Mouse (Mus musculus): ENCODE results near the gene Nkpd1.

The Nkpd1 gene

DNA sequence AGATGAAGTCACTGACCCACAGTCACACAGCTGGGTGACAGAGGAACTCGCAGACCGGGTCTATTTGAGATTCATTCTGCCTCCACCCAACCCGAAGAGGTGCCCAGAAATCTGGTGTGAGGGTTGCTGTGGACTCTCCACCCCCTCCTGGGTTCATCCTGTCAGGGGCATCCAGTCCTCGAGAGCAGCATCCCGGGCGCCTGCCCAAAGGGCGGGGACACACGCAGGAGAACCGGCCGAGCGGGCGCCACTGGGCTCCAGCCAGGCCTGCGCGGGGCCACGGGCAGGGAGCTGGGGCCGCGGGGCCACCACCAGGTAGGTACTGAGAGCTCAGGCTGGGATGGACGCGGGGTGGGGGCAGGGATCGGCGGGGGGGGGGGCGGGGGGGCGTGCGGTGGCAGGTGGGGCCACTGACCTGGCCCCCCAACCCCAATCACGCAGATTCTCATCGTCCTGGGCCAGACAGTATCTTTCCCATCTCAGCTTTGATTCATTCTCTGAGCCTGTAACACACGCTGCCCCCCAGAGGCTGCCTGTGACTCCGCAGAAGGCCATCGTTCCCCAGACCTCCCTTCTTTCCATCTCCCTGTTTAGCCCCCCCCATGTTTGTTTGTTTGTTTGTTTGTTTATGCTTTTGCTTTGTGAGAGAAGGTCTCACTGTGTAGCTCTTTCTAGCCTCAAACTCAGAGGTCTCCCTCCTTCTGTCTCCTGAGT is at the start of gene Nkpd1:
Gene Nkpd1 (plus strand): TSS at position 187 of the 714 bp plus-strand sequence.
- no peak for DNase-seq (ENCODE audit: extremely low read depth, low read depth)

DNA sequence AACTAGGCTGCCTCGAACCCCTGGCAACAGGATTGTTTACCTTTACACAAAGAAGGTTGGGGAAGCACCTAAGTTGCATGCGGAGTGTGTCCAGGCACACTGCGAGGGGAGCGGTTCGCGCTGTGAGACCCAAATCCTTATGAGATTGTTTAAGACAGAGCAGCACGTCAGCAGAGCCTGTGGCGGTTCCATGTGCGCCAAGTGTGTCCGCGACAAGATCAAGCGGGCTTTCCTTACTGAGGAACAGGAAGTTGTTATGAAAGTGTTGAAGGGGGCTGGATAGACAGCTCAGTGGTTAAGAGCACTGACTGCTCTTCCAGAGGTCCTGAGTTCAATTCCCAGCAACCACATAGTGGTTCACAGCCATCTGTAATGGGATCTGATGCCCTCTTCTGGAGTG is 49.4 kb upstream of the Nkpd1 start:
- no peak for DNase-seq (ENCODE audit: extremely low read depth, low read depth)

DNA sequence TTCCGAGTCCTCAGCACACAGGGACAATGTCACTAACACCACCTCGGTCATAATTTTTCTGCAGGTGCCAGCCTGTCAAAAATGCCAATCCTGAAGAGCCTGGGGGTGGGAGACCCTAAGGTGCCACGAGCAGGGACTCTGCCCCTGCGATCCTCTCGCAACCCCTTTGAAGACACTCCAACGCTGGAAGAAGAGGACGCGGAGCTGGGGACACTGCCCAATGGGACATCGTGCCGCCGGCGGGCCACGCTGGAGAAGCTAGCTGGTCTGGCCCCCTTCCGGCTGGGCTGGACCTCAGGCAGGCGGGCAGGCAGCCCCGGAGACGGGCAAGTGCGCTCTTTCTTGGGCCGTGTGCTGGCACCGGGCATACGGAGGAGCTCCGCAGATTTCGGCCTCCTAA is 48.2 kb upstream of the Nkpd1 start:
- no peak for DNase-seq (ENCODE audit: extremely low read depth, low read depth)

DNA sequence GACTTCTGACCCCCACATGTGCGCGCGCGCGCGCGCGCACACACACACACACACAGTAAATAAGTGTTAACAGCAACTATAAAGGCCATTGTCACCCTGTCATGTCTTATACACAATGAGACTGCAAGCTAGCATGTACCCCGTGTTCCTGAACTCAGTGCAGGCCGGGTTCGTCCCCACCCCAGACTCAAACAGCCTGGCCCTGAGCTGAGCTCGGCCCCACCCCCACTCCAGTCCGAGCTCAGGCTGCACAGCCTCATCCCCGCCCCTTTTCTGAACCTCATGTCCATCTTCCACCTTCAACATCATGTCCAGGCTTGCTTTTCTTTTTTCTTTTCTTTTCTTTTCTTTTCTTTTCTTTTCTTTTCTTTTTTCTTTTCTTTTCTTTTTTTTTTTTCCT is 47.3 kb upstream of the Nkpd1 start:
- no peak for DNase-seq (ENCODE audit: extremely low read depth, low read depth)

DNA sequence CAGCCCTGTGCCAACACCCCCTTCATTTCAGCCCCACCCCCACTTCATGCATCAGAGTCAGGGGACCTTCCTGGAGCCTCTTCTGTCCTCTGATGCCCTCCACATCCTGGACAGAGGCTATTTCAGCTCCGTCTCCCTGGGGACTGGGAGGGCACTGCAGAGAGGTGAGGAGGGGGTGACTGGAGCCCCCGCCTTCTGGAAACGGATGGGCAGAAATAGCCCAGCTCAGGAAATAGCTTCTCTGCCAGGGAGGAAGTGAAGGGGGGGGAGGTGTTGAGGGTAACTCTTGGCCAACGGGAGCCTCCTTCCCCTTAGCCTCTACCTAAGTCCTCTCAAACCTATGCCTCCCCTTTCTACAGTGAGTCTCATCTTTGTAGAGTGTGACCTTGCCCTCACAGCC is 45.2 kb upstream of the Nkpd1 start:
- no peak for DNase-seq (ENCODE audit: extremely low read depth, low read depth)

DNA sequence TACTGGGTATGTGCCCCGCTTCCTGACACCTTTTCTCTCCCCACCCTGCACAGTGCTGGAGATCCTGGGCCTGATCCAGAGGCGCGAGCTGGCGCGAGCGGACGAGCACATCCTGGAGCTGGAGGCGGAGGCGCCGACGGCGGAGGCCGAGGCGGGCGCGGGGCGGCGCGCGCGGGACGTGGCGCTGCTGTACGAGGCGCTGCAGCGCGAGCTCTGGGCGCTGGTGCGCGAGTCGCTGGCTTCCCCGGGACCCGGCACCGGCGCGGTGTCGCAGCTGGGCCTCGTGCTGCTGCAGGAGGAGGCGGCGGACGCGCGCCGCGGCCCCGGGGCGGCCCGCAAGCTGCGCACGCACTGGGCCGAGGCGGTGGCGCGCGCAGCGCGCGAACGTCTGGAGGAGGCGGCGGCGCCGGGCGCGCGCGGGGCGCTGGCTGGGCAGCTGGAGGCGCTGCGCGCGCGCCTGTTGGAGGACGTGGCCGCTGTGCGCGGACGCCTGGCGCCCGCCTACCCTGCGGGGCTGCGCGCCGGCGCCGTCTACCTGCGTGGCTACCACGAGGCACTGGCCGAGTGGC is 43.7 kb upstream of the Nkpd1 start:
- DNase-seq (ENCODE audit: extremely low read depth, low read depth) = no peak

DNA sequence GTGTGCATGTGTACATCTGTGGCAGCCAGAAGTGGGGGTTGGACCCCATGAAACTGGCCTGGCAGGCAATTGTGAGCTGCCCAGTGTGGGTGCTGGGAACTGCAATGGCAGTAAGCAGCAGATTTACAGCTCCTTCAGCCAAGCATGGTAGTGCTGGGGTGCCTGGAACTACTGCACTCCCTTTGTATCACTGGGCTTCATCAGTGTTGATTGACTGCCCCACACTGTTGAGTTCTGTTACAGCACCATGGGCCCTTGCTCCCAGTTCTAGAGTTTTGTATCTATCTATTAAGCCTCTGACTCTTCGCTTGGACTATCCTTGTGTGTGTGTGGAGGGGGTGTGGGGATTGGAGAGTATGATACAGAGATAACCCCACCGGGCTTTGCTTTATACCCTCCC is 40.6 kb upstream of the Nkpd1 start:
- no peak for DNase-seq (ENCODE audit: extremely low read depth, low read depth)

DNA sequence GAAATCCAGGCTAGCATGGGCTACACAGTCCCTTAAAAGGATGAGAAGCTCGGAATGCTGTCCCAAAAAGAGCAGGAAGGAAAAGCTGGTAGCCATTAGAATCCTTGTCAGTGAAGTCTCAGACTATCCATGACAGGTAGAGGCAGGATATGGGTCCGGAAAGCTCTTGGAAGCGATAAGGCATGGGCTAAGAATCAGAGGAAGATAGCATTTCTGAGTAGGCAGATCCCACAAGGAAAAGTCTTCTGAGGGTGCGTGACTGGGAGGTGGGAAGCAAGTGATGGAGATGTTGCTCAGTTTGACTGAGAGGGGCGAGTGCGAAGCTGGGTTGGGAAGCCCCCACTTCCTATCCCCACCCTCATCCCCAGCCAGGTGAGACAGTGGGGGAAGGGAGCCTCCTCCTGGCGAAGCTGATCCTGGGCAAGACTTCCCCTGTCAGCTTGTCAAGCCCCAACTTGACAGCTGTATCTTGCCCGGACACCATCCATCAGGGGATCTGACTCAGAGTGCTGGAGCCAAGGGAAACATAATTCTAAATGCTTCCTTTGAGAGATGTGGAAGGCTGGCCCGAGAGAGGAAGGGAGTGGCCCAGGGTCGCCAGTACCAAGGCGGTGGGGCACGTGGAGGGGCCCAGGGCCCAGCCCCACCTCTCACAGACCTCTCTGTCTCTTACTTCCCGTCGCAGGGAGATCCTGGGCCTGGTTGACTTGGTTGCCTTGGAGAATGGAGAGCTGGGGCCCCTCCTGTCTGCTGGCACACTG is 39.8 kb upstream of the Nkpd1 start:
- DNase-seq (ENCODE audit: extremely low read depth, low read depth) = no peak

DNA sequence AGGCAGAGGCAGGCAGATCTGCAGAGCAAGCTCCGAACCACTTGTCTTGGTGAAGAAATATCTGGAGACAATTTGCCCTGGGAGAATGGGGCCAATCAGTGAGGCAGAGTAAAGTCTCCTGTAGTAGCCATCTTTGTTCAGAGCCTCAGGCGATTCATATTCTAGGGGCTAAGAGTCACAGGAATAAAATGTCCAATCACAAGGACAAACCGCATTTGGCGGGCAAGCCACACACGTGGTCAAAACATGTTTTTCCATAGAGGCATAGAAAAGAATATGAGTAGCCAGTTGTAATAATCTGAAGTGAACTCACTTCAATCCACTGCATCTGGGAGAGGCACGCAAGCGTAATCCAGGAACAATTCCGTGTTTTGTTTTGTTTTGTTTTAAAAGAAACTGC is 34.4 kb upstream of the Nkpd1 start:
- no peak for DNase-seq (ENCODE audit: extremely low read depth, low read depth)

DNA sequence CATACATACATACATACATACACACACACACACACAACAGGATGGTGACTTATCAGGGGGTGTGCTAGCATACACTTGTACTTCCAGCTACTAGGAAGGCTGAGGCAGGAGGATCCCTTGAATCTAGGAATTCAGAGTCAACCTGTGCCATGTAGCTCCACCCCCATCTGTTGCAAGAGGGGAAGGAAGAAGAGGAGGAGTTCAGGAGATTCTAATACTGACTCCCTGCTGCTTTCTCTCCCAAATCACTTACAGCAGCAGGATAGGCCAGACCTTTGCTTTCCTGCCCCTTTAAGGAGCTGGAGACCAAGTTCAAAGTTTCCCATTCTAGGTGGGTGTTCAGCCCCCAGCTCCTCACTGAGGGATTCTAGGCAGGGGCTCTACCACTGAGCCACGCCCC is 32.1 kb upstream of the Nkpd1 start:
- no peak for DNase-seq (ENCODE audit: extremely low read depth, low read depth)

DNA sequence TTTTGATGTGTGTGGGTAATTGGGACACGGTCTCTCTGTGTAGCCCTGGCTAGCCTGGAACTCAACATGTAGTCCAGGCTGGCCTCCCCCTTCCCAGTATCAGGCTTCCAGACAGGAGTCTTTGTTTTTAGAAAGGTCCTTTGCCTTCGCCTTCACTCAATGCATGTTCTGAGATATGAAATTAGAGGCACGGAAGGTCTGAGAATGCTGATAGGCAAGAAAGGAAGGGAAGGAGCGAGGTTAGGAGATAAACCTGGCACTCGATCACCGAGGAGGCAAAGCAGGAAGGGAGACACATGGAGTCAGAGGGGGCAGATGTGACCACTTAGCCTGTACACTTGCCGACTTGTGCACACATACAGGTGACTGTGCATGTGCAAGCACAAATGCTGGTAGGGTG is 31.1 kb upstream of the Nkpd1 start:
- no peak for DNase-seq (ENCODE audit: extremely low read depth, low read depth)

DNA sequence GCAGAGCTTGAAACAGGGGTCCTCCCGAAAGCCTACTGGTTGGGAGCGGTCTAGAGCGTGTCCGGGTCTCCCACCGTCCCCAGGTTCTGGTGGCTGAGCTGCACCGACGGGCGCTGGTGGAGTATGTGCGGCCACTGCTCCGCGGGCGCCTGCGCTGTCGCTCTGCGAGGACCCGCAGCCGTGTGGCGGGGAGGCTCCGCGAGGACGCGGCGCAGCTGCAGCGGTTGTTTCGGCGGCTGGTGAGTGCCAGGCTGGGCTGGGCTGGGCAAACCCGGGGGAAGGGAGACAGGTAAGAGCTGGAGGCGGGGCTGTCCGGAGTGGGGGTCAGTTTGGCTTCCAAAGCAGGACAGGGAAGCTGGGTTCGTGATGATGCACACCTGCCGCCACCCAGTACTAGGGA is 28.1 kb upstream of the Nkpd1 start:
- DNase-seq (ENCODE audit: extremely low read depth, low read depth) = no peak

DNA sequence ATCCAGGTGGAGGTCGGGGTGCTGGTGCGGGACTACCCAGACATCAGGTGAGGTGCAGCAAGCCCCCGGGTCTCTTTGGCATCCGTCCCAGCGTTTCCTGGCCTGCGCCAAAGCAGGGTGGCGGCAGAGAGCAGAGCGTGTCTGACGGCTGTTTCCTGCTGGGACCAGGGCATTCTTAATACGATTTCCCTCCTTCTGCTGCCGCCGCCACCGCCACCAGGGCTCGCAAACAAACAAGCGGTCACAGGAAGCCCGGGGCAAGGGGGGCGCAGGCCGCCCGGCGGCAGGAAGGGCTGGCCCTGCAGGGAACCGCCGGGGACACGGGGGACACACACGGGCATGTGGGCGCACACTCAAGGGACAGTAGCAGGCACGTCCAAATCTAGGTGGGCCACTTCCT is 25.9 kb upstream of the Nkpd1 start:
- no peak for DNase-seq (ENCODE audit: extremely low read depth, low read depth)

DNA sequence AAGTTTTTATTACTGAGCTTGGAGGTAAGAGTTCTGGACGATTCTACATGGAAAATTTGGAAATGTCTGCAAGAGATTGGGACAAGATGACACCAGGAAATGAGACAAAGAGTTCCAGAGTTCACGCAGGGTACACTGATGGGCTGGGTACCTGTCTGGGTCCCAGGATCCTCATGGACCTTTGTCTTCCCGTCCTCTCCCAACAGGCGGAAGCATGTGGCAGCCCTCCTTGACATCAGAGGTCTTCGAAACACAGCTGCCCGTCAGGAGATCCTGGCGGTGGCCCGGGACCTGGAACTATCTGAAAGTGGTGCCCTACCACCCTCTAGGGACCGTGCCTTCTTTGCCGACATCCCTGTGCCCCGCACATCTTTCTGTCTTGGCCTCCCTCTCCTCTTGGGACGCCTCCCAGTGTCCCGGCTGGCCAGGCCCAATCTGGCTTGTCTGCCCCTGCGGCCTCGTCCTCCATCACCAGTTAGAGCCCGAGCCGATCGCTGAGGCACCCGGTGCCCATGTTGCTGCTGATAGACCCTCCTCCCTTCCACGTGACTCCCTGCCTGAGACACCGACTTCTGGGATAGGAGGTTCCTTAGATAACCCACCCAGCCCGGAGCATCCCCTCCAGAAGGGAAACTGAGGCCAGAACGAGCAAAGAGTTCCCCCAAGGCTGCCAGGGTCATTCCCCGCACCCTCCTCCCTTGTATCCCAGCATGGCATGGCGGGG is 22.7 kb upstream of the Nkpd1 start:
- no peak for DNase-seq (ENCODE audit: extremely low read depth, low read depth)

DNA sequence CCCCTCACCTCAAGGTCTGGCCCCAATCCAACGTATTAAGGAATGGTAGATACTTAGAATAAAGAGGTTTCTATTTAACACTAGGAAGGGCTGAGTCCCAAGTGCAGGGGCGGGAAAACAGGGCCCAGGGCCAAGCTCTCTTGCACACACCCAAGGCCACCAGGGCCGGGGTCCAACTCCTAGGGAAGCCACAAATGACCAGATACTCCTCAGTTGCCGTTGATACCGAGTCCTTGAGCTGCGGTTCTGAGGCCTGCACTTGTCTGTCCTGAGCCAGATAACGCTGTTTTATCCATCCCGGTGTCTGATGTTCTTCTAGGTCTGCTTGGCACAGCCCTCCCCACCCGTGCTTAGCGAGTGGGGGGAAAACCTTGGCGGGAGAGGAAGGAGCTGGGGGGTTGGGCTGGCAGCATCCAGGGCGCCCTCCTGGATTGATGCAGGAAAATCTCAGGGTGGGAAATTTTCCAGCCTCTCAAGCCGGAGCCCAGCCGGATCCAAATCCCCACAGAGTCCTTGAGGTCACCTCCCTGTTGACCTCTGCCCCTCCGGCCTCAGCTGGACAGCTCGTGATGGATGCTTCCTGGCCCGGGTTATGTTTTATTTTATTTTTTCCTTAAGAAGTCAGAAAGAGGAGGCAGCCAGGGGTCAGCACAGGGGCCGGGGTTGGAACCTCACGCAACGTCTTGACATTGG is 22.0 kb upstream of the Nkpd1 start:
- no peak for DNase-seq (ENCODE audit: extremely low read depth, low read depth)

DNA sequence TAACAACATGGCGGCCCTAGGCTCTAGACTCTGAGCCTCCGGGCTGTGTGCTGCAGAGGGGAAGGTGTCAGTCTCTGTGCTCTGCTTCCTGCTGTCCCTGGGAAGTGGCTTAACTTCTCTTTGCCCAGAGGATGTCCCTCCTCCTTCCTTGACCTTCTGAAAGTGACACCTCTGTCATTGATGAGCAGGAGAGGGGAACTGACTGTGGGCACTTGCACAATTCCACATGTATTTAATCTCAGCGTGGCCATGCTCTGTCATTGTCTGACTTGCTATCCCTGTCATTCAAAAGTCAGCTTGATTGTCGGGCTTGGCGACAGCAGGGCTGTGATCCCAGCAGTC is 21.5 kb upstream of the Nkpd1 start:
- DNase-seq (ENCODE audit: extremely low read depth, low read depth) = no peak

DNA sequence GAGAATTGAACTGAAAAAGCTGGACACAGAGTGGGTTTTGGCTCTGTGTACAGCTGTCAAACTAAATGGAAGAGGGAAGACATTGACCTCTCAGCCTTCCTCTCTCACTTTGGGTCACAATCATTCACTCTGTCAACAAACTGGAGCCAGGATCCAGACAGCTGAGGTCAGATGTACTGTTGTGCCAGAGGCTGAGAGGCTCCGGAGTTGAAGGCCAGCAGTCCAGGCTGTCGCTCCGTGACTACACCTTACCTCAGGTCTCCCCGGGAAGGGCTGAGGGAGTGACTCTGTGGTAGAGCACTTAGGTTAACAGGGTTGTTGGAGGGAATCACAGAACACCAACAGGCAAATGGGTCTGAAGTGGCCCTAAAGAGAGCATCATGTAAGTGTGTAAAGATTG is 19.3 kb upstream of the Nkpd1 start:
- no peak for DNase-seq (ENCODE audit: extremely low read depth, low read depth)

DNA sequence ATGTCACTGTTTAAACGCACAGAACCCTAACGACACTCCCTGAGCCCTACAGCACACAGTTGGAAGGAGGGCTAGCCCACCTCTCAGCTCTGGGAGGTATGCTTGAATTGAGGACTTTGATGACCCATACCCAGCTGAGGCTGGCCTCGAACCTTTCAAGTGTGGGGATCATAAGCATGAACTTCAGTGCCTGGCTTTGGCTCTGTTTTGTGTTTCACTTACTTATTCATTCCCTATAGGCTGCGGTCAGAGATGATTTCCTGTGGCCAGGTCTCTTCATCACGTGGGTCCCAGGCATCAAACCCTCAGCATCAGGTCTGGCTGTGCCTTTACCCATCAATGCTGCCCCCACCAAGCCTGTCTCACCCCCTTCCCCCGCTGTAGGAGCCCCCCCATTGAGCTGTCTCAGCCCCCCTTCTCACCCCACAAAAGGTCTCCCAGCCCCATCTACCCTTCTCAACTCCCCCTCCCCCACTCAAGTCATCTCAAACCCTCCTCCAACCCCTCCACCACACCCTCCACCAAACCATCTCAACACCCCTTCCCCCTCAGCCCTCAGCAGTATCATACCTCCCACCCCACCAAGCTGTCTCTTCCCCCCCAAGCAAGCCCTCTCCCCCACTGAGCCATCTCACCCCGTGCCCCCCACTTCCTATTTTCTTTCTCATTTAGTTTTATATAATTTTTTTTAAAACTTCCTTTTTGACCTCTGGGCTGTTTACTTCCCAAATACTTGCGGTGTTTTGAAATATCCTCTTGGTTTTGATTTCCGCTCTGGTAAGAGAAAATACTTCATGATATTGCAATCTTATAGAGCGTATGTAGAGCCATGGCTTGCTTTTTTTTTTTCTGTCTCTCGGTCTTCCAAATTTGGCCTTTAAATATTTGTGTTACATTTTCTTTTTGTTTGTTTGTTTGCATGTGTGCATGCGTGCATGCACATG is 16.9 kb upstream of the Nkpd1 start:
- DNase-seq (ENCODE audit: extremely low read depth, low read depth) = no peak

DNA sequence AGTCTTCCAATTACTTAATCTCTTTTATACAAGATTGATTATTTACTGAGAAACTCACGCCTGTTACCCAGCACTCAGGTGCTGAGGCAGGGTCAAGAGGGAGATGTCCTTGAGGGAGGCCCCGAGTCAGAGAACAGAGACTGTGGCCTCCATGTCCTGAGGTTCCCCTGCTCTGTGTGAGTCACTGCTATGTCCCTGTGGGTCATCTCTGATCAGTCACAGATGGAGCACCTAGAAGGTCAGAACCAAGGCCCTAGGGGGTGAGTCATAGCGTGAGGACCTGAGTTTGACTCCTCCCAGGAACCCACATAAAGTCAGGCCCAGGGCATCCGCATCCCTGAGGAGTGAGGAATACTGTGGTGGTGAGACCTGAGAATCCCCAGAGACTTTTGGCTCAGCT is 16.0 kb upstream of the Nkpd1 start:
- no peak for DNase-seq (ENCODE audit: extremely low read depth, low read depth)

DNA sequence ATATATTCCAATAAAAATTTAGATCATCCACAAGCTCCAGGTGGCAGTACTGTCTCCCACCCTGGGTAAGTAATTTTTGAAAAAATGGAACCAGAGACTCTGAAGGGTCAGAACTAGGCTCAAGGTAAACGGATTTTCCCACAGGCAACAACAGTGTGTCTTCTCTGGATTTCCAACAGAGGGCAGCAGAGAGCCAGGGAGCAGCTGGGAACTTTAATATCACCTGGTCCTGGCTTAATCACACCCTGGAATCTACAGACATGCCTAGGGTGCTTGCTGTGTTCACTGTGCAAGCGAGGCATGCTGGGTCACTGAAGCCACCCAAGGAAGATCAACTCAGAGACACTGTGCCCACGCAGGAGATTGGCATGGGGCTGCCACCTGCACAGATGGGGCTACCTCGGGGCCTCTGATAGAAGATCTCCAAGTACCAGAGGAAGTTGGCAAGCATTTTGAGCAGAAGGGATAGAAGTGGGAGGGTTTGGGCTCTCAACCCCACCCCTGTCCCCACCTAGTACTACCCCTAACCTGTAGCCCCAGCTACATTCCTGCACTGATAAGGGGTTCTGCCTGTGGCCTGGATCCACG is 14.1 kb upstream of the Nkpd1 start:
- no peak for DNase-seq (ENCODE audit: extremely low read depth, low read depth)
